Comparison of ENCODE assay signal across 8 mouse cellular contexts in genomic region chr9:106821618-106822380, GRCm38 (mm10). TPM values are rescaled to one million over a fixed set of nuclear protein-coding genes. Genes with fewer than 3 reads are reported as not detected.
DNase-seq lines count a peak whose midpoint lies in the region; ATAC-seq lines count a peak whose summit lies in the region.

Gene Dcaf1, plus strand, starts transcription at chr9:106821874.

- peak within 1 kb of the TSS; percentile 99 for H3K4me3 ChIP-seq in heart, embryonic 10.5 days
- peak within 1 kb of the TSS; percentile 99 for H3K4me3 ChIP-seq in kidney, embryonic 15.5 days (replicated peaks)

- no peaks in the 10 kb centered on the region for H3K36me3 ChIP-seq in heart, embryonic 10.5 days
- H3K36me3 ChIP-seq in kidney, embryonic 15.5 days = peaks cover 2% of the 10 kb centered on the region; the same call in 1 of the 2 replicates

- peak; percentile 89 to 92 for DNase-seq in B cell, adult 2 months
- DNase-seq in brain, adult 2 months (ENCODE audit: low read depth, low spot score) = peak; percentile 100
- DNase-seq in heart, embryonic 10.5 days (ENCODE audit: low spot score) = peak; percentile 98
- peak; percentile 96 for DNase-seq in liver
- DNase-seq in spleen, postnatal 4 days (ENCODE audit: low spot score in 2 of 2) = peak; percentile 91 to 92

- 1% methylated on average over 67 of the region's 71 CpGs for WGBS in heart, embryonic 10.5 days
- WGBS in kidney, embryonic 15.5 days = under 1% methylated on average over 43 of the region's 71 CpGs

- no peaks in the 10 kb centered on the region for H3K4me1 ChIP-seq in heart, embryonic 10.5 days
- H3K4me1 ChIP-seq in kidney, embryonic 15.5 days = peaks cover 8% of the 10 kb centered on the region

- H3K27ac ChIP-seq in heart, embryonic 10.5 days = peak within 1 kb of the TSS; percentile 99
- peak within 1 kb of the TSS; percentile 94 for H3K27ac ChIP-seq in kidney, embryonic 15.5 days

- no peaks in the 10 kb centered on the region for H3K27me3 ChIP-seq in heart, embryonic 10.5 days (ENCODE audit: insufficient read depth, poor library complexity, severe bottlenecking)
- H3K27me3 ChIP-seq in kidney, embryonic 15.5 days = no peaks in the 10 kb centered on the region

- ATAC-seq in erythroblast, adult 5-6 weeks (replicated peaks; ENCODE audit: low FRiP score, poor library complexity, severe bottlenecking) = peak; percentile 94
- peak; percentile 96 for ATAC-seq in kidney, embryonic 15.5 days (replicated peaks; ENCODE audit: low FRiP score)
- peak; percentile 95 for ATAC-seq in monocyte, adult 5-6 weeks (replicated peaks; ENCODE audit: insufficient number of reproducible peaks, low FRiP score, low TSS enrichment, poor library complexity, severe bottlenecking)

- no peaks in the 10 kb centered on the region for H3K9me3 ChIP-seq in heart, embryonic 10.5 days
- no peaks in the 10 kb centered on the region for H3K9me3 ChIP-seq in kidney, embryonic 15.5 days (replicated peaks)

- peak within 1 kb of the TSS; percentile 90 for H3K9ac ChIP-seq in kidney, embryonic 15.5 days

- peak within 1 kb of the TSS; percentile 71 for H3K4me2 ChIP-seq in kidney, embryonic 15.5 days

RNA-seq across cellular contexts. Expression of gene Dcaf1, which starts in this region (rescaled TPM):
- total RNA-seq in erythroblast, adult 5-6 weeks (2015; ENCODE audit: low replicate concordance) = 4.8 and 27.9 TPM in 2 replicates
- total RNA-seq in erythroblast, adult 5-6 weeks (2017; ENCODE audit: low replicate concordance) = 16.5 and 19.1 TPM in 2 replicates
- polyA plus RNA-seq in heart, embryonic 10.5 days (2016; fragmentation: Nextera tagmentation; extraction: Ambion mirVana) = 25.7 and 28.1 TPM in 2 replicates
- polyA plus RNA-seq in kidney, embryonic 15.5 days (2015; fragmentation: Nextera tagmentation; extraction: Ambion mirVana) = 26.8 and 27.6 TPM in 2 replicates
- 15.9 to 35.2 TPM (median 25.1 TPM) in 3 replicates for total RNA-seq in monocyte, adult 5-6 weeks (2017)

Comparison
In these comparisons a context has a peak if more than half of its experiments do, and no peak if none do; other contexts are left out.
1. Peak in every context shown above with its lines: DNase-seq, ATAC-seq, H3K4me3 ChIP-seq and H3K27ac ChIP-seq.